Mouse (Mus musculus): ENCODE measurements at regions not wholly inside any gene's neighbourhood (a gene's known extent, or its start where the extent isn't known, plus 50 kb on each side); places are given as distances from the start of the nearest gene placed in this dataset.
A peak's percentile ranks its signal among the peaks of the same experiment; 100 is the strongest.

DNA sequence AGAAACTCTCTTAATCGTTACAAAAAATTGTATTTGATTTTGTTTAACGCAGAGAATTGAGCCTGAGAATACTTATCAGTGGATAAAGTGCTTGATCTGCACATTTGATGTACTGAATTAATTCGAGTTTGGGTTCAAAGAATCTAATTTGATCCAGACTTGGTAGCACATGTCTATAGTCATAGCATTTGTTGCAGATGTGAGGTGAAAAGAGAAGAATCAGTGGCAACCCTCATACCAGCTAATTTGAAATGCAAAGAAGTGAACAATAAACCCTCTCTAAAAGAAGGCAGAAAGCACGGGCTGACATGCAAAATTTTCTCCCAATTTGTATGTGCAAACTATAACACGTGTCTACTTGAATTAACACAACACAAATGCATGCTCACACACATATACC is 79.8 kb upstream of the Epha6 start:
- H3K27ac ChIP-seq (ENCODE audit: low read depth, low read length), result no peak overlapping the region
- DNase-seq (ENCODE audit: low spot score), result no peak

DNA sequence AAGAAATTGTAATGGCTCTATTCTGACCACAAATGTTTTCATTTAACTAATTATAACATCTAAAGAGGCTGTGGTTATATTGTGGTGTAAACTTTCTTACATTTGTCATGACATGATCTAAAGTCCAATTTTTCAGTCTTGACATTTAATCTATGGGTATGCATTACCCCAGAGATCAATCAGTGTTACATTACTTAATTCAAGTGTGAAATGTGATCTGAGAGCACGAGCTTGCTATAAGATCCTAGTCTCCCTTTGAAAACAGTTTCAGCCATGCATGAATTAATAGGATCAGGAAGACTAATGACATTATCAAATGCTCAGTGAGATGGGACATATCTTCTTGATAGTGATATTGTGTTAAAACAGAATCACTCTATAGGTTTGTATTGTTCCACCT is 63.4 kb upstream of the Epha6 start:
- no peak overlapping the region for H3K4me2 ChIP-seq (ENCODE audit: low read depth, low read length, poor library complexity, severe bottlenecking)
- no peak overlapping the region for H3K27ac ChIP-seq (ENCODE audit: low read depth, low read length)
- H3K27me3 ChIP-seq (ENCODE audit: insufficient read depth, low read length), result no peaks in the 10 kb centered on the region
- no peak overlapping the region for H3K9ac ChIP-seq (replicated peaks; ENCODE audit: low read length, poor library complexity, severe bottlenecking)
- no peak for ATAC-seq (ENCODE audit: low FRiP score)
- H3K9me3 ChIP-seq (ENCODE audit: low read length), result no peaks in the 10 kb centered on the region
- H3K4me1 ChIP-seq (ENCODE audit: insufficient read depth, low read length), result no peaks in the 10 kb centered on the region
- H3K4me3 ChIP-seq (ENCODE audit: low read depth, low read length), result no peak overlapping the region
- no peak for TF ChIP-seq CTCF (IDR thresholded peaks at IDR 0.05)
- WGBS, result 19% methylated on average over 1 of the region's 1 CpGs
- H3K36me3 ChIP-seq (ENCODE audit: insufficient read depth, low read length), result no peaks in the 10 kb centered on the region
- peak; percentile 8 for DNase-seq (ENCODE audit: low spot score)

More for the DNA sequence above, 79.8 kb upstream of the Epha6 start:
- H3K9me3 ChIP-seq (ENCODE audit: low read length), result no peaks in the 10 kb centered on the region
- 50% methylated on average over 5 of the region's 5 CpGs for WGBS
- no peaks in the 10 kb centered on the region for H3K27me3 ChIP-seq (ENCODE audit: insufficient read depth, low read length)
- no peak overlapping the region for H3K4me3 ChIP-seq (ENCODE audit: low read depth, low read length)
- no peaks in the 10 kb centered on the region for H3K4me1 ChIP-seq (ENCODE audit: insufficient read depth, low read length)
- H3K36me3 ChIP-seq (ENCODE audit: insufficient read depth, low read length), result no peaks in the 10 kb centered on the region
- H3K4me2 ChIP-seq (ENCODE audit: low read depth, low read length, poor library complexity, severe bottlenecking), result no peak overlapping the region
- H3K9ac ChIP-seq (replicated peaks; ENCODE audit: low read length, poor library complexity, severe bottlenecking), result no peak overlapping the region
- no peak for ATAC-seq (ENCODE audit: low FRiP score)
- no peak for TF ChIP-seq CTCF (IDR thresholded peaks at IDR 0.05)

Measured in midbrain, postnatal 0 days (tissue).